ENCODE assay signal across 10 mouse cellular contexts in genomic region chr2:74726973-74727639, GRCm38 (mm10). TPM values are rescaled to one million over a fixed set of nuclear protein-coding genes. Genes with fewer than 3 reads are reported as not detected.
DNase-seq lines count a peak whose midpoint lies in the region; ATAC-seq and TF ChIP-seq lines count a peak whose summit lies in the region.
"Had no signal": no experiment of that assay in that cellular context is flagged by ENCODE, and none has a peak within 500 bp of the region (broad histone marks: within the 10 kb centered on the region; RNA-seq: fewer than 3 reads in every experiment).

No protein-coding gene starts in this region.

- no peak for DNase-seq in liver, embryonic 11.5 days (ENCODE audit: low spot score)
- DNase-seq in liver: no peak
- DNase-seq in forebrain, embryonic 14.5 days (ENCODE audit: low spot score): no peak
- no peak for DNase-seq in limb, embryonic 14.5 days (ENCODE audit: low spot score)
- DNase-seq in urinary bladder, adult 18-20 months (ENCODE audit: low spot score in 2 of 2): no peak
- no peak for DNase-seq in left cerebral cortex, adult 2 months (ENCODE audit: extremely low spot score in 1 of 2, low spot score in 2 of 2)
- DNase-seq: adrenal gland, adult 8-10 months had no signal

- 4% methylated on average over 43 of the region's 43 CpGs for WGBS in liver, embryonic 11.5 days
- WGBS in forebrain, embryonic 14.5 days: under 1% methylated on average over 43 of the region's 43 CpGs
- WGBS in limb, embryonic 14.5 days: 6% methylated on average over 39 of the region's 43 CpGs
- WGBS in small intestine, adult 2 months: 41% methylated on average over 43 of the region's 43 CpGs

- no peak for TF ChIP-seq POLR2A in limb, embryonic 14.5 days (IDR thresholded peaks at IDR 0.05; ENCODE audit: borderline replicate concordance, extremely low read depth, insufficient read depth, insufficient read length)
- TF ChIP-seq POLR2A in small intestine, adult 2 months (IDR thresholded peaks at IDR 0.05; ENCODE audit: low read depth, low read length): no peak

- peaks cover 98% of the 10 kb centered on the region for H3K27me3 ChIP-seq in liver, embryonic 11.5 days (replicated peaks; ENCODE audit: control insufficient read depth, insufficient read depth, low read length)
- H3K27me3 ChIP-seq in forebrain, embryonic 14.5 days (replicated peaks; ENCODE audit: control insufficient read depth, insufficient read depth, low read length): peaks cover 99% of the 10 kb centered on the region
- H3K27me3 ChIP-seq in limb, embryonic 14.5 days (ENCODE audit: control insufficient read depth, insufficient read depth, low read length): peaks cover 98% of the 10 kb centered on the region
- H3K27me3 ChIP-seq in small intestine, adult 2 months (ENCODE audit: control insufficient read depth, insufficient read depth, low read length): peaks cover 44% of the 10 kb centered on the region

- no peaks in the 10 kb centered on the region for H3K36me3 ChIP-seq in liver, embryonic 11.5 days (ENCODE audit: control insufficient read depth, insufficient read depth, low read length)
- no peaks in the 10 kb centered on the region for H3K36me3 ChIP-seq in forebrain, embryonic 14.5 days (ENCODE audit: control insufficient read depth, insufficient read depth, low read length)
- H3K36me3 ChIP-seq in limb, embryonic 14.5 days (ENCODE audit: control insufficient read depth, insufficient read depth, low read length): no peaks in the 10 kb centered on the region
- no peaks in the 10 kb centered on the region for H3K36me3 ChIP-seq in small intestine, adult 2 months (ENCODE audit: control insufficient read depth, insufficient read depth, low read length)

- intact Hi-C loops in left cerebral cortex, adult 2 months (cut with DNase I): loop anchor here (5.0 kb wide), 1 partner anchor 70 kb away; the partner anchor contains the start of gene Evx2

- no peak for TF ChIP-seq CTCF in small intestine, adult 2 months (IDR thresholded peaks at IDR 0.05; ENCODE audit: extremely low read depth, insufficient read length, insufficient replicate concordance, low read depth, low read length)
- TF ChIP-seq CTCF in left cerebral cortex, adult 2 months (IDR thresholded peaks at IDR 0.05): no peak

- H3K4me2 ChIP-seq in liver, embryonic 11.5 days: peak overlapping the region; percentile 57
- 0 out of 2 replicates have a peak overlapping the region, but pooled peaks have one; percentile 20 for H3K4me2 ChIP-seq in forebrain, embryonic 14.5 days (ENCODE audit: low read length)
- peak overlapping the region; percentile 55 for H3K4me2 ChIP-seq in limb, embryonic 14.5 days (replicated peaks; ENCODE audit: low read depth, low read length, severe bottlenecking)

- H3K9ac ChIP-seq in liver, embryonic 11.5 days (ENCODE audit: low read depth, low read length): no peak overlapping the region
- H3K9ac ChIP-seq in forebrain, embryonic 14.5 days (ENCODE audit: low read length): no peak overlapping the region
- peak overlapping the region; percentile 28; the same call in 1 of the 2 replicates for H3K9ac ChIP-seq in limb, embryonic 14.5 days (ENCODE audit: low read depth, low read length, severe bottlenecking)

- H3K9me3 ChIP-seq in liver, embryonic 11.5 days (ENCODE audit: control insufficient read depth, low read length): no peaks in the 10 kb centered on the region
- no peaks in the 10 kb centered on the region for H3K9me3 ChIP-seq in forebrain, embryonic 14.5 days (replicated peaks; ENCODE audit: control insufficient read depth, low read length)
- no peaks in the 10 kb centered on the region for H3K9me3 ChIP-seq in limb, embryonic 14.5 days (ENCODE audit: control insufficient read depth, low read length)

- H3K4me3 ChIP-seq in liver, embryonic 11.5 days (ENCODE audit: low read depth, low read length): peak overlapping the region; percentile 44
- no peak overlapping the region for H3K4me3 ChIP-seq in forebrain, embryonic 14.5 days (ENCODE audit: low read depth, low read length)
- peak overlapping the region; percentile 34 for H3K4me3 ChIP-seq in limb, embryonic 14.5 days (replicated peaks; ENCODE audit: low read length)
- H3K4me3 ChIP-seq in small intestine, adult 2 months (ENCODE audit: low read depth, low read length): peak overlapping the region; percentile 23
- no peak overlapping the region for H3K4me3 ChIP-seq in left cerebral cortex, adult 2 months
- H3K4me3 ChIP-seq: erythroblast, embryonic 14.5 days had no signal

- no peak for ATAC-seq in liver, embryonic 11.5 days (replicated peaks; ENCODE audit: low FRiP score)
- ATAC-seq in forebrain, embryonic 14.5 days: no peak
- ATAC-seq in limb, embryonic 14.5 days (ENCODE audit: low FRiP score, low read depth): no peak

- no peak overlapping the region for H3K27ac ChIP-seq in liver, embryonic 11.5 days (ENCODE audit: low read depth, low read length)
- H3K27ac ChIP-seq in forebrain, embryonic 14.5 days (ENCODE audit: low read depth, low read length): no peak overlapping the region
- no peak overlapping the region for H3K27ac ChIP-seq in limb, embryonic 14.5 days (replicated peaks; ENCODE audit: low read depth, low read length)
- no peak overlapping the region for H3K27ac ChIP-seq in small intestine, adult 2 months (ENCODE audit: insufficient read depth, low read depth, low read length)
- no peak overlapping the region for H3K27ac ChIP-seq in left cerebral cortex, adult 2 months

- H3K4me1 ChIP-seq in liver, embryonic 11.5 days (replicated peaks; ENCODE audit: control insufficient read depth, insufficient read depth, low read length): 0 out of 2 replicates have a peak, but pooled peaks cover 2% of the 10 kb centered on the region
- H3K4me1 ChIP-seq in forebrain, embryonic 14.5 days (ENCODE audit: control insufficient read depth, insufficient read depth, low read length): no peaks in the 10 kb centered on the region
- peaks cover 11% of the 10 kb centered on the region for H3K4me1 ChIP-seq in limb, embryonic 14.5 days (ENCODE audit: control insufficient read depth, insufficient read depth, low read length)
- H3K4me1 ChIP-seq in small intestine, adult 2 months (ENCODE audit: control insufficient read depth, insufficient read depth, insufficient read length, low read length): peaks cover 6% of the 10 kb centered on the region

RNA-seq across cellular contexts. Expression of gene Gm28230, which starts 0.6 kb away (rescaled TPM):
- not detected in 2 replicates for polyA plus RNA-seq in liver, embryonic 11.5 days (2014; fragmentation: Nextera tagmentation; extraction: Ambion mirVana)
- polyA plus RNA-seq in forebrain, embryonic 14.5 days (2014; fragmentation: Nextera tagmentation; extraction: Ambion mirVana): not detected in 2 replicates
- 5.0 and 5.9 TPM in 2 replicates for polyA plus RNA-seq in limb, embryonic 14.5 days (2012; rRNA removed)
- polyA plus RNA-seq in limb, embryonic 14.5 days (2014; fragmentation: Nextera tagmentation; extraction: Ambion mirVana): 0.18 and 0.21 TPM in 2 replicates
- 0.04 and 0.10 TPM in 2 replicates for polyA plus RNA-seq in small intestine, adult 2 months (2012; rRNA removed)
- not detected for total RNA-seq in left cerebral cortex, adult 2 months (2021)
- total RNA-seq: liver, adult 2 months had no signal
- polyA plus RNA-seq: erythroblast, embryonic 14.5 days; liver, adult 2 months had no signal

RNA-seq across cellular contexts. Expression of gene Hoxd4, which starts 15.4 kb away (rescaled TPM):
- 0.14 and 0.18 TPM in 2 replicates for polyA plus RNA-seq in liver, embryonic 11.5 days (2014; fragmentation: Nextera tagmentation; extraction: Ambion mirVana)
- polyA plus RNA-seq in forebrain, embryonic 14.5 days (2014; fragmentation: Nextera tagmentation; extraction: Ambion mirVana): not detected in 2 replicates
- 14.7 and 17.8 TPM in 2 replicates for polyA plus RNA-seq in limb, embryonic 14.5 days (2012; rRNA removed)
- 0.63 and 0.73 TPM in 2 replicates for polyA plus RNA-seq in limb, embryonic 14.5 days (2014; fragmentation: Nextera tagmentation; extraction: Ambion mirVana)
- polyA plus RNA-seq in small intestine, adult 2 months (2012; rRNA removed): 1.2 and 2.9 TPM in 2 replicates
- total RNA-seq in left cerebral cortex, adult 2 months (2021): not detected

RNA-seq across cellular contexts. Expression of gene Hoxd3, which starts 15.4 kb away (rescaled TPM):
- polyA plus RNA-seq in liver, embryonic 11.5 days (2014; fragmentation: Nextera tagmentation; extraction: Ambion mirVana): 0.47 and 0.87 TPM in 2 replicates
- polyA plus RNA-seq in forebrain, embryonic 14.5 days (2014; fragmentation: Nextera tagmentation; extraction: Ambion mirVana): not detected in 2 replicates
- polyA plus RNA-seq in limb, embryonic 14.5 days (2012; rRNA removed): 2.3 and 2.8 TPM in 2 replicates
- 0.59 and 0.95 TPM in 2 replicates for polyA plus RNA-seq in limb, embryonic 14.5 days (2014; fragmentation: Nextera tagmentation; extraction: Ambion mirVana)
- 0.42 and 0.48 TPM in 2 replicates for polyA plus RNA-seq in small intestine, adult 2 months (2012; rRNA removed)
- not detected for total RNA-seq in left cerebral cortex, adult 2 months (2021)
- total RNA-seq: liver, adult 2 months had no signal
- polyA plus RNA-seq: erythroblast, embryonic 14.5 days; liver, adult 2 months had no signal

RNA-seq across cellular contexts. Expression of gene Hoxd8, which starts 22.7 kb away (rescaled TPM):
- 0.82 and 1.2 TPM in 2 replicates for polyA plus RNA-seq in liver, embryonic 11.5 days (2014; fragmentation: Nextera tagmentation; extraction: Ambion mirVana)
- polyA plus RNA-seq in forebrain, embryonic 14.5 days (2014; fragmentation: Nextera tagmentation; extraction: Ambion mirVana): 0.09 TPM in 1 of 2 replicates, not detected in the other
- polyA plus RNA-seq in limb, embryonic 14.5 days (2012; rRNA removed): 12.7 and 13.1 TPM in 2 replicates
- polyA plus RNA-seq in limb, embryonic 14.5 days (2014; fragmentation: Nextera tagmentation; extraction: Ambion mirVana): 11.4 and 12.8 TPM in 2 replicates
- 0.60 and 3.1 TPM in 2 replicates for polyA plus RNA-seq in small intestine, adult 2 months (2012; rRNA removed)
- not detected for total RNA-seq in left cerebral cortex, adult 2 months (2021)
- total RNA-seq: liver, adult 2 months had no signal
- polyA plus RNA-seq: erythroblast, embryonic 14.5 days had no signal

RNA-seq across cellular contexts. Expression of gene Hoxd9, which starts 29.6 kb away (rescaled TPM):
- 0.10 and 0.22 TPM in 2 replicates for polyA plus RNA-seq in liver, embryonic 11.5 days (2014; fragmentation: Nextera tagmentation; extraction: Ambion mirVana)
- not detected in 2 replicates for polyA plus RNA-seq in forebrain, embryonic 14.5 days (2014; fragmentation: Nextera tagmentation; extraction: Ambion mirVana)
- 19.6 and 25.7 TPM in 2 replicates for polyA plus RNA-seq in limb, embryonic 14.5 days (2012; rRNA removed)
- 7.6 and 8.7 TPM in 2 replicates for polyA plus RNA-seq in limb, embryonic 14.5 days (2014; fragmentation: Nextera tagmentation; extraction: Ambion mirVana)
- polyA plus RNA-seq in small intestine, adult 2 months (2012; rRNA removed): 0.24 and 0.34 TPM in 2 replicates
- not detected for total RNA-seq in left cerebral cortex, adult 2 months (2021)
- total RNA-seq: liver, adult 2 months had no signal
- polyA plus RNA-seq: erythroblast, embryonic 14.5 days; liver, adult 2 months had no signal

Comparison
In these comparisons a context has a peak if more than half of its experiments do, and no peak if none do; other contexts are left out.
1. H3K4me3 ChIP-seq: peak in liver, embryonic 11.5 days (single experiment), limb, embryonic 14.5 days (single experiment) and small intestine, adult 2 months (single experiment); none in forebrain, embryonic 14.5 days (single experiment) and left cerebral cortex, adult 2 months (single experiment).
2. Peak in every context shown above with its lines, with median percentiles within 50 percentile points of each other: H3K4me2 ChIP-seq.